In genomic region chr19:5094746-5095417, GRCm38 (mm10) we compare ENCODE assay signal across 10 mouse cellular contexts. TPM values are rescaled to one million over a fixed set of nuclear protein-coding genes. Genes with fewer than 3 reads are reported as not detected.
DNase-seq lines count a peak whose midpoint lies in the region; ATAC-seq and TF ChIP-seq lines count a peak whose summit lies in the region.
"Had no signal": no experiment of that assay in that cellular context is flagged by ENCODE, and none has a peak within 500 bp of the region (broad histone marks: within the 10 kb centered on the region; RNA-seq: fewer than 3 reads in every experiment).

No protein-coding gene starts in this region.

- H3K9ac ChIP-seq in embryonic facial prominence, embryonic 13.5 days: peak overlapping the region; percentile 32; the same call in 1 of the 2 replicates
- H3K9ac ChIP-seq in hindbrain, embryonic 13.5 days: peak overlapping the region; percentile 100
- peak overlapping the region; percentile 100 for H3K9ac ChIP-seq in midbrain, embryonic 16.5 days (ENCODE audit: low read depth, low read length)

- peak overlapping the region; percentile 44 for H3K4me2 ChIP-seq in embryonic facial prominence, embryonic 13.5 days
- peak overlapping the region; percentile 87 for H3K4me2 ChIP-seq in hindbrain, embryonic 13.5 days
- peak overlapping the region; percentile 88 for H3K4me2 ChIP-seq in midbrain, embryonic 16.5 days (ENCODE audit: low read length)

- no peak for ATAC-seq in embryonic facial prominence, embryonic 13.5 days (ENCODE audit: insufficient number of reproducible peaks, insufficient read depth, low FRiP score, low TSS enrichment, low read depth)
- no peak for ATAC-seq in hindbrain, embryonic 13.5 days (ENCODE audit: low FRiP score)
- no peak; the same call in 1 of the 2 replicates for ATAC-seq in midbrain, embryonic 16.5 days

- no peaks in the 10 kb centered on the region for H3K27me3 ChIP-seq in embryonic facial prominence, embryonic 13.5 days
- H3K27me3 ChIP-seq in hindbrain, embryonic 13.5 days: no peaks in the 10 kb centered on the region
- no peaks in the 10 kb centered on the region for H3K27me3 ChIP-seq in midbrain, embryonic 16.5 days (ENCODE audit: control insufficient read depth, insufficient read depth, low read depth, low read length)

- intact Hi-C loops in left cerebral cortex, adult 2 months (cut with DNase I): loop anchor here (1.0 kb wide), 1 partner anchor 56 kb away; no protein-coding TSS in a partner anchor
- intact Hi-C loops in left cerebral cortex, postnatal 36 days (cut with DNase I): loop anchor here (1.0 kb wide), 1 partner anchor 55 kb away; no protein-coding TSS in a partner anchor

- no peaks in the 10 kb centered on the region for H3K9me3 ChIP-seq in embryonic facial prominence, embryonic 13.5 days
- no peaks in the 10 kb centered on the region for H3K9me3 ChIP-seq in hindbrain, embryonic 13.5 days
- no peaks in the 10 kb centered on the region for H3K9me3 ChIP-seq in midbrain, embryonic 16.5 days (replicated peaks; ENCODE audit: control insufficient read depth, low read length, poor library complexity, severe bottlenecking)
- H3K9me3 ChIP-seq: G1E had no signal

- peak in 1 of 2 experiments; percentile 28 for DNase-seq in left cerebral cortex, adult 2 months (ENCODE audit: extremely low spot score in 1 of 2, low spot score in 2 of 2)
- DNase-seq in left cerebral cortex, adult 11 months (ENCODE audit: low spot score): no peak
- DNase-seq in natural killer cell, adult 2 months (ENCODE audit: low spot score in 2 of 2): no peak
- DNase-seq in left cerebral cortex, postnatal 36 days (ENCODE audit: low spot score in 2 of 2): no peak
- no peak for DNase-seq in T-cell, adult 2 months (ENCODE audit: low spot score)

- peak overlapping the region; percentile 95 for H3K27ac ChIP-seq in left cerebral cortex, adult 2 months
- H3K27ac ChIP-seq in embryonic facial prominence, embryonic 13.5 days: peak overlapping the region; percentile 12; the same call in 1 of the 2 replicates
- peak overlapping the region; percentile 97 for H3K27ac ChIP-seq in hindbrain, embryonic 13.5 days
- peak overlapping the region; percentile 98 for H3K27ac ChIP-seq in midbrain, embryonic 16.5 days (ENCODE audit: low read length)
- H3K27ac ChIP-seq: macrophage had no signal

- 47% methylated on average over 11 of the region's 11 CpGs for WGBS in embryonic facial prominence, embryonic 13.5 days
- WGBS in hindbrain, embryonic 13.5 days: 31% methylated on average over 11 of the region's 11 CpGs
- 25% methylated on average over 11 of the region's 11 CpGs for WGBS in midbrain, embryonic 16.5 days

- no peak for TF ChIP-seq CTCF in left cerebral cortex, adult 2 months (IDR thresholded peaks at IDR 0.05)

- peak overlapping the region; percentile 76 for H3K4me3 ChIP-seq in left cerebral cortex, adult 2 months
- H3K4me3 ChIP-seq in embryonic facial prominence, embryonic 13.5 days: peak overlapping the region; percentile 16; the same call in 1 of the 2 replicates
- H3K4me3 ChIP-seq in hindbrain, embryonic 13.5 days: peak overlapping the region; percentile 93
- peak overlapping the region; percentile 89 for H3K4me3 ChIP-seq in midbrain, embryonic 16.5 days (ENCODE audit: low read depth, low read length)

- peaks cover 41% of the 10 kb centered on the region for H3K36me3 ChIP-seq in embryonic facial prominence, embryonic 13.5 days
- H3K36me3 ChIP-seq in hindbrain, embryonic 13.5 days: peaks cover 44% of the 10 kb centered on the region
- peaks cover 22% of the 10 kb centered on the region for H3K36me3 ChIP-seq in midbrain, embryonic 16.5 days (ENCODE audit: control insufficient read depth, insufficient read depth, low read length)

- H3K4me1 ChIP-seq in embryonic facial prominence, embryonic 13.5 days: peaks cover 63% of the 10 kb centered on the region
- peaks cover 71% of the 10 kb centered on the region for H3K4me1 ChIP-seq in hindbrain, embryonic 13.5 days (replicated peaks)
- peaks cover 54% of the 10 kb centered on the region for H3K4me1 ChIP-seq in midbrain, embryonic 16.5 days (ENCODE audit: control insufficient read depth, insufficient read depth, low read length)

RNA-seq across cellular contexts. Expression of gene Cnih2, which starts 3.4 kb away (rescaled TPM):
- total RNA-seq in left cerebral cortex, adult 2 months (2021): 100 to 1,000 TPM; 214 to 247 TPM
- 50.6 and 60.1 TPM in 2 replicates for polyA plus RNA-seq in embryonic facial prominence, embryonic 13.5 days (2015; fragmentation: Nextera tagmentation; extraction: Ambion mirVana)
- polyA plus RNA-seq in hindbrain, embryonic 13.5 days (2015; fragmentation: Nextera tagmentation; extraction: Ambion mirVana): 333 TPM in 2 replicates
- polyA plus RNA-seq in midbrain, embryonic 16.5 days (2015; fragmentation: Nextera tagmentation; extraction: Ambion mirVana): 430 and 432 TPM in 2 replicates
- 100 to 1,000 TPM; 260 to 267 TPM for total RNA-seq in left cerebral cortex, postnatal 36 days (2021)
- polyA plus RNA-seq: macrophage had no signal

RNA-seq across cellular contexts. Expression of gene Yif1a, which starts 6.5 kb away (rescaled TPM):
- total RNA-seq in left cerebral cortex, adult 2 months (2021): 10 to 100 TPM; 23.4 to 25.7 TPM
- 72.4 and 87.2 TPM in 2 replicates for polyA plus RNA-seq in embryonic facial prominence, embryonic 13.5 days (2015; fragmentation: Nextera tagmentation; extraction: Ambion mirVana)
- polyA plus RNA-seq in hindbrain, embryonic 13.5 days (2015; fragmentation: Nextera tagmentation; extraction: Ambion mirVana): 57.6 and 58.2 TPM in 2 replicates
- 39.8 and 46.6 TPM in 2 replicates for polyA plus RNA-seq in midbrain, embryonic 16.5 days (2015; fragmentation: Nextera tagmentation; extraction: Ambion mirVana)
- 10 to 100 TPM; 24.8 to 26.1 TPM for total RNA-seq in left cerebral cortex, postnatal 36 days (2021)

RNA-seq across cellular contexts. Expression of gene Tmem151a, which starts 9.6 kb away (rescaled TPM):
- total RNA-seq in left cerebral cortex, adult 2 months (2021): 100 to 1,000 TPM; 154 to 156 TPM
- 2.6 and 4.6 TPM in 2 replicates for polyA plus RNA-seq in embryonic facial prominence, embryonic 13.5 days (2015; fragmentation: Nextera tagmentation; extraction: Ambion mirVana)
- polyA plus RNA-seq in hindbrain, embryonic 13.5 days (2015; fragmentation: Nextera tagmentation; extraction: Ambion mirVana): 6.2 and 8.4 TPM in 2 replicates
- 22.7 and 31.9 TPM in 2 replicates for polyA plus RNA-seq in midbrain, embryonic 16.5 days (2015; fragmentation: Nextera tagmentation; extraction: Ambion mirVana)
- total RNA-seq in left cerebral cortex, postnatal 36 days (2021): 100 to 1,000 TPM; 152 to 188 TPM
- polyA plus RNA-seq: G1E had no signal

RNA-seq across cellular contexts. Expression of gene Rab1b, which starts 12.0 kb away (rescaled TPM):
- total RNA-seq in left cerebral cortex, adult 2 months (2021): 100 to 1,000 TPM; 144 to 157 TPM
- 234 and 262 TPM in 2 replicates for polyA plus RNA-seq in embryonic facial prominence, embryonic 13.5 days (2015; fragmentation: Nextera tagmentation; extraction: Ambion mirVana)
- polyA plus RNA-seq in hindbrain, embryonic 13.5 days (2015; fragmentation: Nextera tagmentation; extraction: Ambion mirVana): 234 TPM in 2 replicates
- polyA plus RNA-seq in midbrain, embryonic 16.5 days (2015; fragmentation: Nextera tagmentation; extraction: Ambion mirVana): 201 and 206 TPM in 2 replicates
- total RNA-seq in left cerebral cortex, postnatal 36 days (2021): 100 to 1,000 TPM; 141 to 170 TPM

RNA-seq across cellular contexts. Expression of gene Klc2, which starts 23.5 kb away (rescaled TPM):
- 100 to 1,000 TPM; 279 to 291 TPM for total RNA-seq in left cerebral cortex, adult 2 months (2021)
- polyA plus RNA-seq in embryonic facial prominence, embryonic 13.5 days (2015; fragmentation: Nextera tagmentation; extraction: Ambion mirVana): 20.7 and 30.4 TPM in 2 replicates
- 73.4 and 76.7 TPM in 2 replicates for polyA plus RNA-seq in hindbrain, embryonic 13.5 days (2015; fragmentation: Nextera tagmentation; extraction: Ambion mirVana)
- 71.4 and 76.5 TPM in 2 replicates for polyA plus RNA-seq in midbrain, embryonic 16.5 days (2015; fragmentation: Nextera tagmentation; extraction: Ambion mirVana)
- total RNA-seq in left cerebral cortex, postnatal 36 days (2021): 100 to 1,000 TPM; 255 to 284 TPM

Comparison
In these comparisons a context has a peak if more than half of its experiments do, and no peak if none do; other contexts are left out.
1. H3K27ac ChIP-seq: peak in every context shown above with its lines; median percentile 98 in midbrain, embryonic 16.5 days; 97 in hindbrain, embryonic 13.5 days; 95 in left cerebral cortex, adult 2 months; 12 in embryonic facial prominence, embryonic 13.5 days.
2. H3K4me3 ChIP-seq: peak in every context shown above with its lines; median percentile 93 in hindbrain, embryonic 13.5 days; 89 in midbrain, embryonic 16.5 days; 76 in left cerebral cortex, adult 2 months; 16 in embryonic facial prominence, embryonic 13.5 days.
3. H3K9ac ChIP-seq: peak in every context shown above with its lines; median percentile 100 in hindbrain, embryonic 13.5 days; 100 in midbrain, embryonic 16.5 days; 32 in embryonic facial prominence, embryonic 13.5 days.